Mouse (Mus musculus) heart, adult 2 months (tissue): ENCODE data around the gene Usp7.

Experiments used
- CTCF ChIP-seq: fragments of 200-600 bp; IDR thresholded peaks from 2 replicates; pipeline ENCODE4 v1.8.1; 2022; ENCODE audit warnings: antibody characterized with exemption, mild to moderate bottlenecking, moderate library complexity
- EP300 ChIP-seq: fragments of 200-500 bp; IDR thresholded peaks from 2 replicates; pipeline ENCODE4 v1.6.1; 2011; ENCODE audit warnings: low read depth, low read length, control low read depth; ENCODE audit not compliant: insufficient read depth
- POLR2A ChIP-seq: fragments of 200-500 bp; IDR thresholded peaks from 2 replicates; pipeline ENCODE4 v1.6.1; 2011; ENCODE audit warnings: mild to moderate bottlenecking, low read depth, low read length, control low read depth; ENCODE audit not compliant: insufficient read depth

DNA sequence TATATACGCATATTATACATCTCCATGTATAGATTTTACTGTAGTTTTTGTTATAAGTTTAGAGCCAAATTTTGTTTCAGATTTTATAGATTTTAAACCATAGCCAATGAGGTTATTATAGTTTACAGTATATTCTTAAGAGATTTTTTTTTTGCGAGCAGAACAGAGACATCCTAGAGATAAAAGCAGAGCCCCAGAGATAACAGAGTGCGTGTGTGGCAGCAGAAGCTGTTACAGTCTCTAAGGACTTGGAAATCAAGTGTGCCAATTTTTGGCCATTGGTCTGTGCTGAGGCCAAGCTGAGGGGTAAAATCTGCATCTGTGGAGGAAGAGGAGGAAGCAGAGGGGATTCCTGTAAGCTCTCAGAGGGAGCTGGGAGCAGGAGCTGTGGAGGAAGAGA lies 11.9 kb downstream of the Usp7 start:
- TF ChIP-seq CTCF (no peak), POLR2A (no peak), EP300 (no peak)
